Mouse (Mus musculus) liver, embryonic 13.5 days (tissue): Measurements from ENCODE around the gene Ppm1e. TPM values are rescaled to one million over a fixed set of nuclear protein-coding genes. Genes with fewer than 3 reads are reported as not detected.
A peak's percentile ranks its signal among the peaks of the same experiment; 100 is the strongest.
"Not testable (repeated sequence)": the region's sequence is repeated elsewhere in the genome, so short reads cannot be mapped to it uniquely, and the experiment has no call there.

Source experiments
- ATAC-seq: fragments of 200-750 bp; cut with Nextera tagmentation; 2 replicates; pipeline ENCODE4 v1.8.0; 2017; ENCODE audit warnings: low read depth, mild to moderate bottlenecking, moderate number of reproducible peaks, moderate library complexity
- DNase-seq: peaks from one replicate; pipeline ENCODE4 v3.0.0; 2022
- H3K27ac ChIP-seq: fragments of 300-500 bp; sonication (generic); 2 replicates; pipeline ENCODE4 v1.5.1; 2015; ENCODE audit warnings: moderate library complexity, mild to moderate bottlenecking, inconsistent platforms
- H3K27me3 ChIP-seq: fragments of 300-500 bp; sonication (generic); 2 replicates; pipeline ENCODE4 v1.6.1; 2015; ENCODE audit warnings: mild to moderate bottlenecking, inconsistent platforms
- H3K36me3 ChIP-seq: fragments of 300-500 bp; sonication (generic); 2 replicates; pipeline ENCODE4 v1.6.1; 2015; ENCODE audit warnings: mild to moderate bottlenecking, inconsistent platforms
- H3K4me1 ChIP-seq: fragments of 300-500 bp; sonication (generic); replicated peaks from 2 replicates; pipeline ENCODE4 v1.6.1; 2015; ENCODE audit warnings: inconsistent platforms
- H3K4me2 ChIP-seq: fragments of 300-500 bp; sonication (generic); 2 replicates; pipeline ENCODE4 v1.6.1; 2015; ENCODE audit warnings: inconsistent platforms, mild to moderate bottlenecking, moderate library complexity
- H3K4me3 ChIP-seq: fragments of 300-500 bp; sonication (generic); replicated peaks from 2 replicates; pipeline ENCODE4 v1.5.1; 2015; ENCODE audit warnings: mild to moderate bottlenecking, inconsistent platforms
- H3K9ac ChIP-seq: fragments of 300-500 bp; sonication (generic); 2 replicates; pipeline ENCODE4 v1.6.1; 2015; ENCODE audit warnings: mild to moderate bottlenecking, inconsistent platforms
- H3K9me3 ChIP-seq: fragments of 300-500 bp; sonication (generic); replicated peaks from 2 replicates; pipeline ENCODE4 v1.6.1; 2016; ENCODE audit warnings: inconsistent platforms
- WGBS: fragments of 180-500 bp; shearing (Covaris S2); methylation state at CpG from one replicate; pipeline ENCODE4 v1.1.7; 2015; ENCODE audit not compliant: insufficient replicate concordance; 5-methylcytosine and 5-hydroxymethylcytosine counted together
- polyA plus RNA-seq: library from polyadenylated mRNA; unstranded; fragments of >200 nt; fragmentation: Nextera tagmentation; extraction: Ambion mirVana; gene quantifications from 2 replicates; pipeline ENCODE4 v1.2.1, GENCODE M21; 2015

Gene Ppm1e
- polyA plus RNA-seq, 1 experiment from 2014 or later, result 1.8 TPM

- no peaks in the 10 kb centered on the region for H3K36me3 ChIP-seq
- DNase-seq (no peak), ATAC-seq (no peak)
- no peaks in the 10 kb centered on the region for H3K9me3 ChIP-seq
- no peak overlapping the region for H3K4me2 ChIP-seq
- H3K27me3 ChIP-seq, result no peaks in the 10 kb centered on the region
- no peak overlapping the region for H3K4me3 ChIP-seq
- peaks cover 7% of the 10 kb centered on the region for H3K4me1 ChIP-seq
- H3K27ac ChIP-seq, result no peak overlapping the region
- WGBS, result 45% methylated on average over 2 of the region's 2 CpGs
- H3K9ac ChIP-seq, result no peak overlapping the region
Observed at GRCm38 (mm10) chr11:87270958-87271357, 87.9 kb downstream of the Ppm1e start.

- Histone ChIP-seq H3K36me3 (no peaks in the 10 kb centered on the region), H3K27me3 (no peaks in the 10 kb centered on the region), H3K27ac (no peak overlapping the region), H3K4me3 (no peak overlapping the region), H3K4me1 (peaks cover 2% of the 10 kb centered on the region), H3K9me3 (no peaks in the 10 kb centered on the region), H3K9ac (no peak overlapping the region), H3K4me2 (no peak overlapping the region)
- ATAC-seq (no peak), DNase-seq (no peak)
- WGBS, result 79% methylated on average over 4 of the region's 4 CpGs
Observed at GRCm38 (mm10) chr11:87270446-87270845, 88.4 kb downstream of the Ppm1e start.

- no peak for ATAC-seq
- Histone ChIP-seq H3K4me3 (no peak overlapping the region), H3K4me2 (no peak overlapping the region), H3K36me3 (no peaks in the 10 kb centered on the region), H3K27me3 (no peaks in the 10 kb centered on the region), H3K4me1 (no peaks in the 10 kb centered on the region), H3K9me3 (no peaks in the 10 kb centered on the region), H3K9ac (no peak overlapping the region), H3K27ac (no peak overlapping the region)
- DNase-seq, result no peak
- 68% methylated on average over 2 of the region's 2 CpGs for WGBS
Observed at GRCm38 (mm10) chr11:87268803-87269202, 90.0 kb downstream of the Ppm1e start.

GRCm38 (mm10) chr11:87266246-87266645 lies 92.6 kb downstream of the Ppm1e start:
- Histone ChIP-seq H3K9ac (no peak overlapping the region), H3K27me3 (no peaks in the 10 kb centered on the region), H3K27ac (no peak overlapping the region), H3K4me3 (no peak overlapping the region), H3K9me3 (no peaks in the 10 kb centered on the region), H3K36me3 (no peaks in the 10 kb centered on the region), H3K4me2 (no peak overlapping the region), H3K4me1 (no peaks in the 10 kb centered on the region)
- no peak for DNase-seq
- WGBS, result 62% methylated on average over 4 of the region's 4 CpGs
- ATAC-seq, result no peak

- WGBS, result 34% methylated on average over 7 of the region's 7 CpGs
- Histone ChIP-seq H3K9me3 (no peaks in the 10 kb centered on the region), H3K36me3 (no peaks in the 10 kb centered on the region)
Observed at GRCm38 (mm10) chr11:87263946-87264345, 94.9 kb downstream of the Ppm1e start.

GRCm38 (mm10) chr11:87261705-87262104 lies 97.1 kb downstream of the Ppm1e start:
- H3K27ac ChIP-seq, H3K36me3 ChIP-seq, H3K4me3 ChIP-seq, DNase-seq, H3K9ac ChIP-seq, H3K27me3 ChIP-seq, ATAC-seq, H3K4me2 ChIP-seq, H3K9me3 ChIP-seq: not testable (repeated sequence)
- 59% methylated on average over 4 of the region's 4 CpGs for WGBS
- H3K4me1 ChIP-seq, result peaks cover 19% of the 10 kb centered on the region

More at GRCm38 (mm10) chr11:87263946-87264345, 94.9 kb downstream of the Ppm1e start:
- Histone ChIP-seq H3K4me1 (peaks cover 16% of the 10 kb centered on the region), H3K4me3 (no peak overlapping the region), H3K27ac (no peak overlapping the region), H3K9ac (no peak overlapping the region), H3K4me2 (no peak overlapping the region), H3K27me3 (no peaks in the 10 kb centered on the region)
- DNase-seq (no peak), ATAC-seq (no peak)

- peak; percentile 55; the same call in 1 of the 2 replicates for ATAC-seq
- Histone ChIP-seq H3K9ac (no peak overlapping the region), H3K36me3 (no peaks in the 10 kb centered on the region), H3K4me2 (peak overlapping the region; percentile 43), H3K9me3 (no peaks in the 10 kb centered on the region), H3K27me3 (no peaks in the 10 kb centered on the region), H3K4me1 (peaks cover 19% of the 10 kb centered on the region), H3K27ac (no peak overlapping the region), H3K4me3 (no peak overlapping the region)
- no peak for DNase-seq
- 16% methylated on average over 10 of the region's 10 CpGs for WGBS
Observed at GRCm38 (mm10) chr11:87259792-87260191, 99.0 kb downstream of the Ppm1e start.

GRCm38 (mm10) chr11:87257282-87257681 lies 101.5 kb downstream of the Ppm1e start:
- H3K4me1 ChIP-seq, result peaks cover 19% of the 10 kb centered on the region
- H3K4me3 ChIP-seq, result no peak overlapping the region
- H3K4me2 ChIP-seq, result no peak overlapping the region
- H3K27me3 ChIP-seq, result no peaks in the 10 kb centered on the region
- H3K9me3 ChIP-seq, result no peaks in the 10 kb centered on the region
- DNase-seq (no peak), ATAC-seq (no peak)
- no peaks in the 10 kb centered on the region for H3K36me3 ChIP-seq
- H3K9ac ChIP-seq, result no peak overlapping the region
- no peak overlapping the region for H3K27ac ChIP-seq
- 72% methylated on average over 5 of the region's 5 CpGs for WGBS

- H3K4me2 ChIP-seq, result no peak overlapping the region
- H3K27ac ChIP-seq, result no peak overlapping the region
- H3K4me3 ChIP-seq, result no peak overlapping the region
- WGBS, result 51% methylated on average over 5 of the region's 5 CpGs
- H3K27me3 ChIP-seq, result no peaks in the 10 kb centered on the region
- no peak overlapping the region for H3K9ac ChIP-seq
- no peaks in the 10 kb centered on the region; the same call in 1 of the 2 replicates for H3K36me3 ChIP-seq
- ATAC-seq (no peak), DNase-seq (no peak)
- H3K9me3 ChIP-seq, result no peaks in the 10 kb centered on the region
- H3K4me1 ChIP-seq, result peaks cover 5% of the 10 kb centered on the region; the same call in 1 of the 2 replicates
Observed at GRCm38 (mm10) chr11:87254149-87254548, 104.7 kb downstream of the Ppm1e start.

- ATAC-seq (no peak), DNase-seq (no peak)
- Histone ChIP-seq H3K36me3 (no peaks in the 10 kb centered on the region; the same call in 1 of the 2 replicates), H3K27ac (no peak overlapping the region), H3K4me1 (no peaks in the 10 kb centered on the region), H3K9me3 (no peaks in the 10 kb centered on the region), H3K27me3 (no peaks in the 10 kb centered on the region), H3K4me3 (no peak overlapping the region), H3K4me2 (no peak overlapping the region), H3K9ac (no peak overlapping the region)
- 81% methylated on average over 6 of the region's 6 CpGs for WGBS
Observed at GRCm38 (mm10) chr11:87253294-87253693, 105.5 kb downstream of the Ppm1e start.

GRCm38 (mm10) chr11:87250132-87250531 lies 108.7 kb downstream of the Ppm1e start:
- Histone ChIP-seq H3K27me3 (no peaks in the 10 kb centered on the region), H3K4me2 (no peak overlapping the region), H3K9ac (no peak overlapping the region), H3K9me3 (no peaks in the 10 kb centered on the region), H3K4me1 (no peaks in the 10 kb centered on the region), H3K4me3 (no peak overlapping the region), H3K36me3 (no peaks in the 10 kb centered on the region; the same call in 1 of the 2 replicates), H3K27ac (no peak overlapping the region)
- no peak for ATAC-seq
- WGBS, result 74% methylated on average over 6 of the region's 6 CpGs
- DNase-seq, result no peak

- ATAC-seq, result no peak
Observed at GRCm38 (mm10) chr11:87247494-87247866, 111.3 kb downstream of the Ppm1e start.

More at GRCm38 (mm10) chr11:87247494-87247866, 111.3 kb downstream of the Ppm1e start:
- no peaks in the 10 kb centered on the region for H3K27me3 ChIP-seq
- no peak overlapping the region for H3K4me2 ChIP-seq
- no peak for DNase-seq
- no peak overlapping the region for H3K4me3 ChIP-seq
- WGBS, result 84% methylated on average over 5 of the region's 5 CpGs
- no peaks in the 10 kb centered on the region; the same call in 1 of the 2 replicates for H3K36me3 ChIP-seq
- no peaks in the 10 kb centered on the region for H3K9me3 ChIP-seq
- H3K27ac ChIP-seq, result no peak overlapping the region
- H3K9ac ChIP-seq, result no peak overlapping the region
- H3K4me1 ChIP-seq, result no peaks in the 10 kb centered on the region
